Mouse (Mus musculus): ENCODE results near the gene Wtap.

- TF ChIP-seq POLR2A (IDR thresholded peaks at IDR 0.05; ENCODE audit: low read depth, low read length) (no peak), CTCF (IDR thresholded peaks at IDR 0.05; ENCODE audit: extremely low read depth, insufficient read length, insufficient replicate concordance, low read depth, low read length) (no peak)
Observed at GRCm38 (mm10) chr17:12942459-12943162, 51.4 kb downstream of the Wtap start.

Data from small intestine, adult 2 months (tissue).